Mouse (Mus musculus): Measurements from ENCODE around the gene Clic1. TPM values are rescaled to one million over a fixed set of nuclear protein-coding genes. Genes with fewer than 3 reads are reported as not detected.
A peak's percentile ranks its signal among the peaks of the same experiment; 100 is the strongest.

Gene Clic1
- polyA plus RNA-seq, 1 experiment from 2014 or later = 112 TPM

DNA sequence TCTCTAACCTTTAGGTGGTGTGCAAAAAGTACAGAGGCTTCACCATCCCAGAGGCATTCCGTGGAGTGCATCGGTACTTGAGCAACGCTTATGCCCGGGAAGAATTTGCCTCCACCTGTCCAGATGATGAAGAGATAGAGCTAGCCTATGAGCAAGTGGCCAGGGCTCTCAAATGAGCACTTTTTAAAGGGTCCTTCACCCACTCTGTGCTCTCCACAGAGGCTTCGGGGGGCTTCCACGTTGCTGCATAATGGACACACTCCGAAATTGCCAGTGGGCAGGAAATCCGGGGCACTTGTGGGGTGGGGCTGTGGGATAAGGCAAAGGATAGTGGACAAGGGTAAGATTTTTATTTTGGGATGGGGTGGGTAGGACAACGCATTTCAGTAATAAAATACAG lies 8.6 kb downstream of the Clic1 start:
- no peak overlapping the region for H3K4me2 ChIP-seq (ENCODE audit: low read depth, low read length)
- H3K27ac ChIP-seq (ENCODE audit: low read length) = no peak overlapping the region; the same call in 1 of the 2 replicates
- H3K36me3 ChIP-seq (ENCODE audit: control insufficient read depth, insufficient read depth) = peaks cover 31% of the 10 kb centered on the region
- 63% methylated on average over 9 of the region's 9 CpGs for WGBS (ENCODE audit: insufficient replicate concordance)
- no peak overlapping the region for H3K4me3 ChIP-seq (ENCODE audit: low read depth, low read length)
- H3K9me3 ChIP-seq (replicated peaks; ENCODE audit: control insufficient read depth, low read length) = no peaks in the 10 kb centered on the region
- peaks cover 39% of the 10 kb centered on the region for H3K4me1 ChIP-seq (ENCODE audit: control insufficient read depth, low read depth, low read length)
- no peak for ATAC-seq (ENCODE audit: low read depth)
- no peak overlapping the region for H3K9ac ChIP-seq (ENCODE audit: low read depth, low read length)
- H3K27me3 ChIP-seq (ENCODE audit: control insufficient read depth, insufficient read depth, low read depth, low read length) = peaks cover 10% of the 10 kb centered on the region; the same call in 1 of the 2 replicates

DNA sequence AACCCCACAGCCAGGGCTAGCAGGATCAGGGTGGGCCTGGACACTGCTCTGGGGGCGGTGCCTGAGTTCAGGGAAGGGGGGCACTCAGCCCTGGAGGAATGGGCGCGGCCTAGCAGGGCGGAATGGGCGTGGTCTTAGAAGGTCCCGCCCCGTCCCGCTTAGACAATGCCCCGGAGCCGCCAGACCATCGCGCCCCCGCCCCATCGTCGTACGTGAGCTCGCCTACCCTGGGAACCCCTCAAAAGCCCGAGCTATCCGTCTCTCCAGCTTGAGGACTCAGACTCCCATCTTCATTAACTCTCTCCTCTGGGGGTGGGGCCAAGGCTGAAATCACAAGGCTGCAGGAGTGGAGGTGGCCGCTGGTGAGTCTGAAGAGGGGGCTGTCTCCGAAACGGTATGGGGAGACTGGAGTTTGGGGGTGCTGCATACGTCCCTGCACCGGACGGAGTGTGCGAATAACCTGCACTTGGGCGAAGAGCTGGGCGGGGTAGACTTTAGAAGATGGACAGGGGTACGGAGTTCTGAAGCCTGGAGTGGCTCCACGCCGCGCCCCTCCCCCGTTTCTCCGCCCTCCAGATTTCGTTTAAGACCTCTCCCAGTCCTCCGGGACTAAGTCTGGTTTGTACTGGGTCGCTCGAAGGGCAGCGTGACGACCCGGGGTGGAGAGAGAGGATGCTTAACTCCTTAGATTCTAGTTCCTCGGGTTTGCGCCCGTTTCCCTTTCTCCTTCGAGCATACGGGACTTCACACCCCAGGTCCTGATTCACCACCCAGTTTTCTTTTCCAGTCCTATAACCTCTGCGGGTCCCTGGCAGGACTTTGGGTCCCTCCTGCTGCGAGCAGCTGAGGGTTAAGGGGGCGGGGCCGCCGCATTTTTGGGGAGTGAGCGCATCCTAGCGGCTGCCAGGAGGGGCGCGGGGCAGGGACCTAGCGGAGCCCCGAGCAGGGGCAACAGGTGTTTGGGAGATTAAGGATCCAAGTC lies 9.4 kb downstream of the Clic1 start, which contains the start of gene Ddah2:
Gene Ddah2, plus strand, starts transcription at position 125 of the 982 bp plus-strand sequence.
- Histone ChIP-seq H3K4me2 (ENCODE audit: low read depth, low read length) (peak within 1 kb of the TSS; percentile 85), H3K36me3 (ENCODE audit: control insufficient read depth, insufficient read depth) (peaks cover 22% of the 10 kb centered on the region), H3K9me3 (replicated peaks; ENCODE audit: control insufficient read depth, low read length) (no peaks in the 10 kb centered on the region), H3K9ac (ENCODE audit: low read depth, low read length) (peak within 1 kb of the TSS; percentile 59), H3K27ac (ENCODE audit: low read length) (peak within 1 kb of the TSS; percentile 52), H3K4me3 (ENCODE audit: low read depth, low read length) (peak within 1 kb of the TSS; percentile 60), H3K27me3 (ENCODE audit: control insufficient read depth, insufficient read depth, low read depth, low read length) (peaks cover 19% of the 10 kb centered on the region), H3K4me1 (ENCODE audit: control insufficient read depth, low read depth, low read length) (peaks cover 39% of the 10 kb centered on the region)
- WGBS (ENCODE audit: insufficient replicate concordance) = under 1% methylated on average over 57 of the region's 57 CpGs
- peak; percentile 77 for ATAC-seq (ENCODE audit: low read depth)

DNA sequence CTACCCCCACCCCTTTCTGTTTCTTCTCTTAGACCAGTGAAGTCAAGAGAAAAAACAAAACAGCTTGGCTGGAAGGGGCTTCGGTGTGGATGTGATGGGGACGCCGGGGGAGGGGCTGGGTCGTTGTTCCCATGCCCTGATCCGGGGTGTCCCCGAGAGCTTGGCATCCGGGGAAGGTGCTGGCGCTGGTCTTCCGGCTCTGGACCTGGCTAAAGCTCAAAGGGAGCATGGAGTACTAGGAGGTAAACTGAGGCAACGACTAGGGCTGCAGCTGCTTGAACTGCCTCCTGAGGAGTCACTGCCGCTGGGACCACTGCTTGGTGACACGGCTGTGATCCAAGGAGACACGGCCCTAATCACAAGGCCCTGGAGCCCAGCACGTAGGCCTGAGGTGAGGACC lies 10.3 kb downstream of the Clic1 start:
- H3K9me3 ChIP-seq (replicated peaks; ENCODE audit: control insufficient read depth, low read length) = no peaks in the 10 kb centered on the region
- H3K36me3 ChIP-seq (ENCODE audit: control insufficient read depth, insufficient read depth) = peaks cover 16% of the 10 kb centered on the region
- ATAC-seq (ENCODE audit: low read depth) = no peak
- H3K4me2 ChIP-seq (ENCODE audit: low read depth, low read length) = peak overlapping the region; percentile 85
- no peak overlapping the region for H3K27ac ChIP-seq (ENCODE audit: low read length)
- 42% methylated on average over 14 of the region's 14 CpGs for WGBS (ENCODE audit: insufficient replicate concordance)
- H3K4me1 ChIP-seq (ENCODE audit: control insufficient read depth, low read depth, low read length) = peaks cover 46% of the 10 kb centered on the region
- H3K4me3 ChIP-seq (ENCODE audit: low read depth, low read length) = peak overlapping the region; percentile 60
- peaks cover 27% of the 10 kb centered on the region for H3K27me3 ChIP-seq (ENCODE audit: control insufficient read depth, insufficient read depth, low read depth, low read length)
- no peak overlapping the region for H3K9ac ChIP-seq (ENCODE audit: low read depth, low read length)

DNA sequence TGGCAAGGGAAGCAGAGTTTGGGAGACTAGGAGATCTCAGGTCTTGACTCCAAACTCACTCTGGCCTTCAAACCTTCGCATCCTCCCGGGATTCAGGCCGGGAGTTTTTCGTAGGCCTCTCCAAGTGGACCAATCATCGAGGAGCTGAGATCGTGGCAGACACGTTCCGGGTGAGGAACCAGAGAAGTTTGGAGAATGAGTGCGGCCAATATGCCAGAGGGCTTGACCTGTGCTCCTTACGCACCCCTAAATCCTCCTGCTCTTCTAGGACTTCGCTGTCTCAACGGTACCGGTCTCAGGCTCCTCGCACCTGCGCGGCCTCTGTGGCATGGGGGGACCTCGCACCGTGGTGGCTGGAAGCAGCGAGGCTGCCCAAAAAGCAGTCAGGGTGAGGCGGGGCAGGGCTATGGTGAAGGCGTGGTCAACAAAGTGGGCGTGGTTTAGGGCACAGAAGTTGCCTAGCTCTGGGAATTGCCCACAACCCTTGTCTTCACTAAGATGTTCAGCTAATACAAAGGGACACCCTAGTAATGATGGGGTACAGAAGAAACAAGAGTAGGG lies 11.1 kb downstream of the Clic1 start:
- H3K9me3 ChIP-seq (replicated peaks; ENCODE audit: control insufficient read depth, low read length) = no peaks in the 10 kb centered on the region
- no peak overlapping the region for H3K4me3 ChIP-seq (ENCODE audit: low read depth, low read length)
- no peak for ATAC-seq (ENCODE audit: low read depth)
- H3K27me3 ChIP-seq (ENCODE audit: control insufficient read depth, insufficient read depth, low read depth, low read length) = peaks cover 35% of the 10 kb centered on the region
- peaks cover 11% of the 10 kb centered on the region for H3K36me3 ChIP-seq (ENCODE audit: control insufficient read depth, insufficient read depth)
- WGBS (ENCODE audit: insufficient replicate concordance) = 67% methylated on average over 22 of the region's 22 CpGs
- peaks cover 50% of the 10 kb centered on the region for H3K4me1 ChIP-seq (ENCODE audit: control insufficient read depth, low read depth, low read length)
- 0 out of 2 replicates have a peak overlapping the region, but pooled peaks have one; percentile 8 for H3K4me2 ChIP-seq (ENCODE audit: low read depth, low read length)
- no peak overlapping the region for H3K9ac ChIP-seq (ENCODE audit: low read depth, low read length)
- H3K27ac ChIP-seq (ENCODE audit: low read length) = no peak overlapping the region

DNA sequence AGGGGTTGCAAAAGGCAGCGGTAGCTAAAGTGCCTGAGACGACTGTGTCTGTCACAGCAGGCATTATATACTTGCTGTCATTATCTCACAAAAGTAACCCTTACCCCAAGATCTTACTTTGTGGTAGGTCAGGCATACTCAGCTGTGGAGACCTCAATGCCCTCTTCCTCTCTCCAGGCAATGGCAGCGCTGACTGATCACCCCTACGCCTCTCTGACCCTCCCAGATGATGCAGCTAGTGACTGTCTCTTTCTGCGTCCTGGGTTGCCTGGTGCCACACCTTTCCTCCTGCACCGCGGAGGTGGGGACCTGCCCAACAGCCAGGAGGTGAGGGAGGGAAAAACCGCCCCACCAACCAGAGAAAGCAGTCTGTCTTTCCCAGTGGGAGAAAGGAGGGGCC lies 11.5 kb downstream of the Clic1 start:
- Histone ChIP-seq H3K36me3 (ENCODE audit: control insufficient read depth, insufficient read depth) (peaks cover 6% of the 10 kb centered on the region), H3K4me2 (ENCODE audit: low read depth, low read length) (no peak overlapping the region), H3K4me3 (ENCODE audit: low read depth, low read length) (no peak overlapping the region), H3K4me1 (ENCODE audit: control insufficient read depth, low read depth, low read length) (peaks cover 51% of the 10 kb centered on the region), H3K27me3 (ENCODE audit: control insufficient read depth, insufficient read depth, low read depth, low read length) (peaks cover 40% of the 10 kb centered on the region), H3K27ac (ENCODE audit: low read length) (no peak overlapping the region), H3K9me3 (replicated peaks; ENCODE audit: control insufficient read depth, low read length) (no peaks in the 10 kb centered on the region), H3K9ac (ENCODE audit: low read depth, low read length) (no peak overlapping the region)
- WGBS (ENCODE audit: insufficient replicate concordance) = 76% methylated on average over 8 of the region's 8 CpGs
- ATAC-seq (ENCODE audit: low read depth) = no peak

DNA sequence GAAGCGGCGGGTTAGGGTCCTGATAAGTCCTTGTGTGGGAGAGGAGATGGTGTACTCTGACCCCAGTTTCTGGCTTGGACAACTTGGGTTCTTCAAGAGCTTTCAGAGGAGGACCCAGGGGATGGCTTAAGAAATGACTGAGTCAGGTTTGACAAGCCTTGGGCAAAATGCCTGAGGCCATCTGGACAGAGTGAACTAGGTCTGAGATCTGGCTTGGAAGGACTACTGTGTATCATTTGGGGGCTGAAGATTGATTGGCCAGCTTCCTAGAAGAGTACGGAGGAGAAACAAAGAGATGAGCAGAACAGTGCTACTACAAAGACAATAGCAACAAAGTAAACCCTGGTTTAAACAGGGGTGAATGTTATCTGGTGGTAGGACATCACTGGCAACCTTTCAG lies 13.7 kb downstream of the Clic1 start:
- peaks cover under 1% of the 10 kb centered on the region for H3K36me3 ChIP-seq (ENCODE audit: control insufficient read depth, insufficient read depth)
- no peak overlapping the region for H3K27ac ChIP-seq (ENCODE audit: low read length)
- H3K4me1 ChIP-seq (ENCODE audit: control insufficient read depth, low read depth, low read length) = peaks cover 44% of the 10 kb centered on the region
- H3K4me2 ChIP-seq (ENCODE audit: low read depth, low read length) = no peak overlapping the region
- no peak overlapping the region for H3K9ac ChIP-seq (ENCODE audit: low read depth, low read length)
- H3K4me3 ChIP-seq (ENCODE audit: low read depth, low read length) = no peak overlapping the region
- peaks cover 60% of the 10 kb centered on the region for H3K27me3 ChIP-seq (ENCODE audit: control insufficient read depth, insufficient read depth, low read depth, low read length)
- no peak for ATAC-seq (ENCODE audit: low read depth)
- no peaks in the 10 kb centered on the region for H3K9me3 ChIP-seq (replicated peaks; ENCODE audit: control insufficient read depth, low read length)
- WGBS (ENCODE audit: insufficient replicate concordance) = 70% methylated on average over 3 of the region's 3 CpGs

DNA sequence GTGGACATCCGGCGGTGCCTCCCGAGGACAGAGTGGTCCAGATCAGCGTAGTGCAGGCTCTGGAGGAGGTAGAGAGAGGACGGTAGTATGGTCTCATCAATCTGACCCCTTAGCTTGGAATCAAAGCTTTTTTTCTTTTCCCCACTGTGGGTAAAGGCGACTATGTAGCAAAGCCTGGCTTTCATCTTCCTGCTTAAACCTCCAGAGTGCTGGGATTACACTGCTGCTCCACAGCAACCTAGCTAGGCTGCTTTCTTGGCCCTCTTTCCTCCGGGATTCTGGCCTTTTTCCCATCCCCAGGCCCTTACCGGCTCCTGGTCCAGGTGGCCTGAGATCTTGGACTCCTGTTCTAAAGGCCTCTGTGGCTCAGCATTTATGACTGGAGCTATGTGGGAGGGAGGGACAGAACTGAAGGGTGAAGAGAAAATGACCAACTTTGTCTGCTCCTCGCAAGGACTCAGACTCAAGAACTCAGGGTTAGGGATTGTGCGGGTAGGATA lies 14.7 kb downstream of the Clic1 start:
- ATAC-seq (ENCODE audit: low read depth) = no peak
- H3K27ac ChIP-seq (ENCODE audit: low read length) = no peak overlapping the region
- peaks cover 65% of the 10 kb centered on the region for H3K27me3 ChIP-seq (ENCODE audit: control insufficient read depth, insufficient read depth, low read depth, low read length)
- H3K4me2 ChIP-seq (ENCODE audit: low read depth, low read length) = peak overlapping the region; percentile 64
- peak overlapping the region; percentile 52; the same call in 1 of the 2 replicates for H3K4me3 ChIP-seq (ENCODE audit: low read depth, low read length)
- no peak overlapping the region for H3K9ac ChIP-seq (ENCODE audit: low read depth, low read length)
- 27% methylated on average over 10 of the region's 10 CpGs for WGBS (ENCODE audit: insufficient replicate concordance)
- H3K9me3 ChIP-seq (replicated peaks; ENCODE audit: control insufficient read depth, low read length) = no peaks in the 10 kb centered on the region
- no peaks in the 10 kb centered on the region for H3K36me3 ChIP-seq (ENCODE audit: control insufficient read depth, insufficient read depth)
- H3K4me1 ChIP-seq (ENCODE audit: control insufficient read depth, low read depth, low read length) = peaks cover 35% of the 10 kb centered on the region

DNA sequence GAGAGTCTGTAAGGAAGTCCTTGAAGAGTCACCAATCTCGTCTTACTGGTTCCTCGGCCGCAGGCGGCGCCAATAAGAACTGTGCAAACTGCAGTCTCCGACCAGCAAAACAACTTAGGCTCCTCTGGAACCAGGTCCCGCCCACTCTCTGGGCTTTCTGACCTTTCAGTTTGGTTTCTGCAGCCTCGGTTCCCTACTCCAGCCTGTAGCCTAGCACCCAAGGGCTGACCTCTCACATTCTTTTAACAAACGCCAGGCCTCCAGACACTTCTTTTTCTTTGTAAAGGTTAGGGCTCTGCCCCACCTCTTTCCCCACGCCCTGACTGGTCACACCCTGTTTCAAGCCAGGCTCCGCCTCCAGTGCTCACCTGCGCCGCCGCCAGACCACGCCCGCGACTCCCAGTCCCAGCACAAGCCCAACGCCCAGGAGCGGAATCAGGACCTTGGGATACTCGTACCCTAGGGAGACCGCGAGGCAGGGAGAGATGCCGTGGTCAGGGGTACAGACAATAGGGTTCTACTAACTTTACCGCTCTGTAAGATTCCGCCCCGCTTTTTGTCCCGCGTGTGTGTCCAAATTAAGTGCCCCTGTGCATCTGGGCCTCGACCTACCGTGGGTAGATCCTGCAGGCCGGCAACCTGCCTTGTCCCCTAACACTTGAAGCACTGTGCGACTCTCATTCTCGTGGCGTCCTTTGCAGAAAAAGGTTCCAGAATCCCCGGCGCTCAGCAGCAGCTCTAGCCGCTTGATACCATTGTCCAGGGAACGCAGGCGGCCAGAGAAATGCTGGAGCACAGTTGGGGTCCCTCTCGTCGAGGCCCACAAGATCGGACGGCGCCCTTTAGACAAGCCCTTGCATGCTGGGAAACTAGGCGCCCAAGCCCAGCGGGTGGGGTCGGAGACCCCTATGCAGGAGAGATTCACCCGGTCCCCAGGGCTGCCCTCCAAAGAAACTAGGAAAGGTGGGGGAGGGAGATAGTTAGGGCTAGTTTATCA lies 15.5 kb downstream of the Clic1 start, which contains the start of gene Ly6g6c:
Gene Ly6g6c, plus strand, starts transcription at position 438 of the 997 bp plus-strand sequence.
- Histone ChIP-seq H3K4me2 (ENCODE audit: low read depth, low read length) (peak within 1 kb of the TSS; percentile 64), H3K9me3 (replicated peaks; ENCODE audit: control insufficient read depth, low read length) (no peaks in the 10 kb centered on the region), H3K4me1 (ENCODE audit: control insufficient read depth, low read depth, low read length) (peaks cover 26% of the 10 kb centered on the region), H3K9ac (ENCODE audit: low read depth, low read length) (no peak within 1 kb of the TSS), H3K36me3 (ENCODE audit: control insufficient read depth, insufficient read depth) (no peaks in the 10 kb centered on the region), H3K27ac (ENCODE audit: low read length) (no peak within 1 kb of the TSS), H3K4me3 (ENCODE audit: low read depth, low read length) (peak within 1 kb of the TSS; percentile 52), H3K27me3 (ENCODE audit: control insufficient read depth, insufficient read depth, low read depth, low read length) (peaks cover 64% of the 10 kb centered on the region)
- ATAC-seq (ENCODE audit: low read depth) = peak; percentile 38; the same call in 1 of the 2 replicates
- WGBS (ENCODE audit: insufficient replicate concordance) = 2% methylated on average over 48 of the region's 48 CpGs
